In the genomic region with DNA sequence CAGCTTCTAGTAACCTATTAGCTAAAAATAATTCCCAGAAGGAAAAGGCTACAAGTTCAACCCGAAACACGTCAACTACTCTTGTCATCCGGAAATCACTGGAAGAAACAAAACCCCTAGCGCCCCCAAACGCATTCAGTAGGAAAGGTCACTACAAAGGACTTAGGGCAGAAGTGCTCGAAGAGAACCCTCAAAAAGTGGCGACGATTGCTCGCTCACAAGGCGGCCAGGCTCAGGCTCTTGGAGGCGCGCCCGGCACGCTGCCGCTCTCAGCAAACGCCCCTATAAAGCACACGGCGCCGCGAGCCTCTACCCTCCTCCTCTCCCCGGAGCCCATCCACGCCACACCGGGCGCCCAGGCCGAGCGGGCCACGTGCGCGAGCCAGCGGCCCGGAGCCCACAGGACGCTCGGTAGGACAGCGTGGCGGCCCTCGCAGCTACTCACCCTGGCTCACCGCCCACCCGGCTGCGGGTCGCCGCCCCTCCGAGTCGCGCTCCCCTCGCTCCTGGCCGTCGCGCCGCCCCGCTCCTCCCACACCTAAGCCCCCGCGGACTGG, we compare ENCODE assay signal across 8 mouse cellular contexts. TPM values are rescaled to one million over a fixed set of nuclear protein-coding genes. Genes with fewer than 3 reads are reported as not detected.
DNase-seq lines count a peak whose midpoint lies in the region; ATAC-seq and TF ChIP-seq lines count a peak whose summit lies in the region.

No protein-coding gene starts in this region.

- peak overlapping the region; percentile 95 for H3K27ac ChIP-seq in embryonic facial prominence, embryonic 12.5 days
- peak overlapping the region; percentile 81 to 97 for H3K27ac ChIP-seq in heart, embryonic 14.5 days (replicated peaks in 1 of 2; ENCODE audit: control insufficient read depth in 1 of 2, insufficient read depth in 1 of 2, low read depth in 2 of 2, low read length in 2 of 2)
- H3K27ac ChIP-seq in lung, embryonic 14.5 days (ENCODE audit: low read depth) = peak overlapping the region; percentile 95

- H3K4me3 ChIP-seq in embryonic facial prominence, embryonic 12.5 days = peak overlapping the region; percentile 96
- H3K4me3 ChIP-seq in heart, embryonic 14.5 days (ENCODE audit: control insufficient read depth in 1 of 2, insufficient read depth in 1 of 2, low read depth in 1 of 2, low read length in 2 of 2) = peak overlapping the region; percentile 87 to 99
- H3K4me3 ChIP-seq in lung, embryonic 14.5 days (ENCODE audit: low read depth, low read length) = peak overlapping the region; percentile 95

- under 1% methylated on average over 42 of the region's 52 CpGs for WGBS in embryonic facial prominence, embryonic 12.5 days
- 0% methylated on average over 36 of the region's 52 CpGs for whole genome bisulfite sequencing in heart, embryonic 14.5 days
- WGBS in lung, embryonic 14.5 days = under 1% methylated on average over 50 of the region's 52 CpGs

- peak overlapping the region; percentile 71 for H3K4me2 ChIP-seq in embryonic facial prominence, embryonic 12.5 days (replicated peaks)
- peak overlapping the region; percentile 77 for H3K4me2 ChIP-seq in heart, embryonic 14.5 days (ENCODE audit: low read length)
- peak overlapping the region; percentile 77 for H3K4me2 ChIP-seq in lung, embryonic 14.5 days

- H3K4me1 ChIP-seq in embryonic facial prominence, embryonic 12.5 days = peaks cover 49% of the 10 kb centered on the region
- H3K4me1 ChIP-seq in heart, embryonic 14.5 days (ENCODE audit: control insufficient read depth in 2 of 2, insufficient read depth in 2 of 2, low read length in 2 of 2) = peaks cover 23 to 52% of the 10 kb centered on the region in 2 experiments
- peaks cover 14% of the 10 kb centered on the region for H3K4me1 ChIP-seq in lung, embryonic 14.5 days (ENCODE audit: insufficient read depth)

- peak; percentile 42 for ATAC-seq in frontal cortex, adult (ENCODE audit: low TSS enrichment)
- peak; percentile 60 for ATAC-seq in embryonic facial prominence, embryonic 12.5 days (ENCODE audit: insufficient number of reproducible peaks, insufficient read depth, low FRiP score, low TSS enrichment)
- ATAC-seq in heart, embryonic 14.5 days (ENCODE audit: insufficient number of reproducible peaks, insufficient read depth, low FRiP score, low read depth) = peak; percentile 42
- ATAC-seq in lung, embryonic 14.5 days (ENCODE audit: insufficient read depth) = peak; percentile 74
- ATAC-seq in neutrophil, adult 5-6 weeks (ENCODE audit: extremely low read depth, insufficient number of reproducible peaks, low FRiP score, poor library complexity, severe bottlenecking) = 0 out of 2 replicates have a peak, but pooled peaks have one; percentile 2

- no peaks in the 10 kb centered on the region for H3K27me3 ChIP-seq in embryonic facial prominence, embryonic 12.5 days
- H3K27me3 ChIP-seq in heart, embryonic 14.5 days (ENCODE audit: control insufficient read depth, insufficient read depth, low read length) = no peaks in the 10 kb centered on the region
- H3K27me3 ChIP-seq in lung, embryonic 14.5 days (ENCODE audit: insufficient read depth, low read length) = no peaks in the 10 kb centered on the region

- peak; percentile 26 for TF ChIP-seq CTCF in lung, embryonic 14.5 days (IDR thresholded peaks at IDR 0.05; ENCODE audit: low read depth)

- DNase-seq in frontal cortex, postnatal 14 days (ENCODE audit: low spot score in 2 of 2) = no peak
- DNase-seq in Muller cell, postnatal 12 days (ENCODE audit: inconsistent ontology term) = peak; percentile 90
- peak; percentile 74 for DNase-seq in kidney, postnatal 14 days
- DNase-seq in lung, embryonic 14.5 days = peak; percentile 71

- peaks cover 11% of the 10 kb centered on the region; the same call in 1 of the 2 replicates for H3K36me3 ChIP-seq in embryonic facial prominence, embryonic 12.5 days
- H3K36me3 ChIP-seq in heart, embryonic 14.5 days (ENCODE audit: control insufficient read depth, insufficient read depth, low read length) = peaks cover 16% of the 10 kb centered on the region
- peaks cover 9% of the 10 kb centered on the region; the same call in 1 of the 2 replicates for H3K36me3 ChIP-seq in lung, embryonic 14.5 days (ENCODE audit: insufficient read depth)

- peak overlapping the region; percentile 96 for H3K9ac ChIP-seq in embryonic facial prominence, embryonic 12.5 days
- H3K9ac ChIP-seq in heart, embryonic 14.5 days (ENCODE audit: low read length) = peak overlapping the region; percentile 95
- peak overlapping the region; percentile 91 for H3K9ac ChIP-seq in lung, embryonic 14.5 days

- no peaks in the 10 kb centered on the region for H3K9me3 ChIP-seq in embryonic facial prominence, embryonic 12.5 days
- H3K9me3 ChIP-seq in heart, embryonic 14.5 days (ENCODE audit: control insufficient read depth, low read length) = no peaks in the 10 kb centered on the region
- no peaks in the 10 kb centered on the region for H3K9me3 ChIP-seq in lung, embryonic 14.5 days (ENCODE audit: low read depth, low read length)

RNA-seq across cellular contexts. Expression of gene Tmem11, which starts 0.9 kb away (rescaled TPM):
- polyA plus RNA-seq in embryonic facial prominence, embryonic 12.5 days (2016; fragmentation: Nextera tagmentation; extraction: Ambion mirVana) = 55.2 and 59.3 TPM in 2 replicates
- polyA plus RNA-seq in heart, embryonic 14.5 days (2014; fragmentation: Nextera tagmentation; extraction: Ambion mirVana) = 63.3 and 67.3 TPM in 2 replicates
- polyA plus RNA-seq in lung, embryonic 14.5 days (2014; fragmentation: Nextera tagmentation; extraction: Ambion mirVana) = 66.4 and 73.4 TPM in 2 replicates
- 26.0 and 27.6 TPM in 2 replicates for total RNA-seq in neutrophil, adult 5-6 weeks (2017)

RNA-seq across cellular contexts. Expression of gene Natd1, which starts 36.4 kb away (rescaled TPM):
- 20.0 and 20.4 TPM in 2 replicates for polyA plus RNA-seq in embryonic facial prominence, embryonic 12.5 days (2016; fragmentation: Nextera tagmentation; extraction: Ambion mirVana)
- polyA plus RNA-seq in heart, embryonic 14.5 days (2014; fragmentation: Nextera tagmentation; extraction: Ambion mirVana) = 20.4 and 21.1 TPM in 2 replicates
- 19.1 and 24.5 TPM in 2 replicates for polyA plus RNA-seq in lung, embryonic 14.5 days (2014; fragmentation: Nextera tagmentation; extraction: Ambion mirVana)
- 6.4 and 6.5 TPM in 2 replicates for total RNA-seq in neutrophil, adult 5-6 weeks (2017)

RNA-seq across cellular contexts. Expression of gene Dhrs7b, which starts 47.7 kb away (rescaled TPM):
- polyA plus RNA-seq in embryonic facial prominence, embryonic 12.5 days (2016; fragmentation: Nextera tagmentation; extraction: Ambion mirVana) = 31.9 and 32.3 TPM in 2 replicates
- 27.6 and 30.2 TPM in 2 replicates for polyA plus RNA-seq in heart, embryonic 14.5 days (2014; fragmentation: Nextera tagmentation; extraction: Ambion mirVana)
- 34.4 and 36.3 TPM in 2 replicates for polyA plus RNA-seq in lung, embryonic 14.5 days (2014; fragmentation: Nextera tagmentation; extraction: Ambion mirVana)
- total RNA-seq in neutrophil, adult 5-6 weeks (2017) = 7.0 and 7.8 TPM in 2 replicates

RNA-seq across cellular contexts. Expression of gene Map2k3, which starts 53.7 kb away (rescaled TPM):
- polyA plus RNA-seq in embryonic facial prominence, embryonic 12.5 days (2016; fragmentation: Nextera tagmentation; extraction: Ambion mirVana) = 89.4 and 92.9 TPM in 2 replicates
- 59.2 and 62.6 TPM in 2 replicates for polyA plus RNA-seq in heart, embryonic 14.5 days (2014; fragmentation: Nextera tagmentation; extraction: Ambion mirVana)
- polyA plus RNA-seq in lung, embryonic 14.5 days (2014; fragmentation: Nextera tagmentation; extraction: Ambion mirVana) = 100.0 and 102 TPM in 2 replicates
- total RNA-seq in neutrophil, adult 5-6 weeks (2017) = 44.1 and 49.0 TPM in 2 replicates

Comparison
In these comparisons a context has a peak if more than half of its experiments do, and no peak if none do; other contexts are left out.
1. ATAC-seq: peak in every context shown above with its lines; median percentile 74 in lung, embryonic 14.5 days; 60 in embryonic facial prominence, embryonic 12.5 days; 42 in frontal cortex, adult; 42 in heart, embryonic 14.5 days; 2 in neutrophil, adult 5-6 weeks.
2. DNase-seq: peak in Muller cell, postnatal 12 days (single experiment), kidney, postnatal 14 days (single experiment) and lung, embryonic 14.5 days (single experiment); none in frontal cortex, postnatal 14 days (0 of 2).
3. Peak in every context shown above with its lines, with median percentiles within 50 percentile points of each other: H3K27ac ChIP-seq, H3K4me2 ChIP-seq, H3K4me3 ChIP-seq and H3K9ac ChIP-seq.